Mouse (Mus musculus) thymus, postnatal 14 days (tissue): Measurements from ENCODE around the gene Hsd17b13.

Experiments used
- DNase-seq: peaks from one replicate; pipeline ENCODE4 v3.0.0; 2021

The Hsd17b13 gene

DNA sequence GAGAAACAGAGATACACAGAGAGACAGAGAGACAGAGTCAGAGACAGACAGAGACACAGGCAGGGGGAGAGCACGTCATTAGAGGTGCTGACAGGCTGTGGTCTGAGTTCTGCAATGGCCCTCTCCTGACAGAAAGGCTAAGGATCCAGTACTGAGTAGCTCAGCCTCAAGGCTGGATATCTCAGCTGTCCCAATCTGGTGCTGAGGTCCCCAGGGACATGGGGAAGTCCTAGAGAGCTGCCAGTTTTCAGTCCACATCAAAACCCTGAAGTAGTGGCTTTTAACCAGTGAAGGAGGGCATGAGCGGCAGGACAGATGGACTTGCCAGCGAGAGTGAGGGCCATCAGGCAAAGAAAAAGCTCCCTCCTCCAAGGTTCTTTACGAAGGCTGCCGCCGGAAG is 54.1 kb downstream of the Hsd17b13 start:
- DNase-seq, result no peak

DNA sequence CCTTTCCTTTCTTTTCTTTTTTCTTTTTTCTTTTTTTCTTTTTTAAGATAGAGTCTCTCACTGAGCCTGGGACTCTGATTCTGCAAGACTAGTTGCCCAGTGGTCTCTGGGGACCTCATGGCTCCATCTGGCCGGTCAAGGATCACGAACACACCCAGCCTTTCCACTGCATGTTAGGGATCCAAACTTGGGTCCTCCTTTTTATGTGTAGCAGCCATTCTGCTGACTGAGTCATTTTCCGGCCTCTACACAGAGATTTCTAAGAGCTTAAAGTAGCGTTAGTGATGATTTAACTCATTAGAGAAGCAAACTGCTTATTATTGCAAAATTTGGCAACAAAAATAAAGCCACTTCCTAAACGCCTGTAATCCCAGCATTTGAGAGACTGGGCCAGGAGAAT is 54.8 kb downstream of the Hsd17b13 start:
- no peak for DNase-seq

DNA sequence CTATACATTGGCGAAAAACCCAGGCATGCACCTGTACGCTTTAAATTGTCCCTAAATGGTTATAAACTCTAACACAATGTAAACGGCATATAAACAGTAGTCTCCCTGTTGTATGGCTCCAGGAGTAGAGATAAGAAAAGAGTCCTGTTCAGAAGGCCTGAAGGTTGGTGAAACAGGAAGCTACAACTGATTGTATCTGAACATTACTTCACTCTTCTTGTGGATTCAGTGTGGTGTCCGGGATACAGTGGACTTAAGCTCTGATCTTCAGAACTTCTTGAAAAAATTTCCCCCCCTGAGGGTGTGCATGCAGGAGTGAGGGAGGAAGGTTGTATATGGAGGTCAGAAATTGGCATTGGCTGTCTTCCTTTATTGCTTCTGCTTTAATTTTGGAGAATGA is 57.7 kb downstream of the Hsd17b13 start:
- DNase-seq, result no peak

DNA sequence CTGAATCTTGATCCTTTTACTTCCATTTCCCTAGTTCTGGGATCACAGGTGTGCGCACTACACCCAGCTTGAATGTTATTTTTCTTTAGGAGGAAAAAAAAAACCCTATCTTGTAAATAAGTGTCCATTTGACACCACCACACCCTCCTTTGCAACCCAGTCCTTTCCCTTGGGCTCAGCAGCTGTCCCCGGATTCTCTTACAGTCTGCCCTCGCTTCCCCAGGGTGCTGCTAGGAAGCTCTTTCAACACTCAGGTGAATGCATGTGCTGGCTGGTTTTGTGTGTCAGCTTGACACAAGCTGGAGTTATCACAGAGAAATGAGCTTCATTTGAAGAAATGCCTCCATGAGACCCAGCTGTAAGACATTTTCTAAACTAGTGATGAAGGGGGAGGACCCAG is 59.0 kb downstream of the Hsd17b13 start:
- DNase-seq, result no peak

DNA sequence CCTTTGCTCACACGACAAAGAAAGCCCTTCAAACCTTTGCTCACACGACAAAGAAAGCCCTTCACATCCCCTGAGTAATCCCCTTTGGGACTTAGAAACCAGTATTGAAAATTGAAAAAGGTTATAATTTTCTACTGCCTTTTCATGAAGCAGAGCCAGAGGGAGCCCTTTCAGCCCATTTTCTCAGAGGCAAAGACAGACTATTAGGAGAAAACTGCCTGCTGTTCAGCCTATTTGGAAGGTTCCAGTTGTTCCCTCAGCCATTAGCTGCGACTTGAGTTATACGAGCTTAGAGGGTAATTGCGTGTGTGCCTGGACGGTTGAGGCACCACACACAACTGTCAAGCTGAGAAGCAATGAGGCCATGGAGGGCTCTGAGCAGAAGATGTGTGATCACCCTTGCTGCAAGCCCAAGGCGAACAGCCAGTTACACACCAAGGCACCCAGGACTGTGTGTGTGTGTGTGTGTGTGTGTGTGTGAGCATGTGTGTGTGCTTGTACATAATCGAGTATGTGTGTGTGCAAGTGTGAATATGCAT is 59.8 kb downstream of the Hsd17b13 start:
- no peak for DNase-seq

DNA sequence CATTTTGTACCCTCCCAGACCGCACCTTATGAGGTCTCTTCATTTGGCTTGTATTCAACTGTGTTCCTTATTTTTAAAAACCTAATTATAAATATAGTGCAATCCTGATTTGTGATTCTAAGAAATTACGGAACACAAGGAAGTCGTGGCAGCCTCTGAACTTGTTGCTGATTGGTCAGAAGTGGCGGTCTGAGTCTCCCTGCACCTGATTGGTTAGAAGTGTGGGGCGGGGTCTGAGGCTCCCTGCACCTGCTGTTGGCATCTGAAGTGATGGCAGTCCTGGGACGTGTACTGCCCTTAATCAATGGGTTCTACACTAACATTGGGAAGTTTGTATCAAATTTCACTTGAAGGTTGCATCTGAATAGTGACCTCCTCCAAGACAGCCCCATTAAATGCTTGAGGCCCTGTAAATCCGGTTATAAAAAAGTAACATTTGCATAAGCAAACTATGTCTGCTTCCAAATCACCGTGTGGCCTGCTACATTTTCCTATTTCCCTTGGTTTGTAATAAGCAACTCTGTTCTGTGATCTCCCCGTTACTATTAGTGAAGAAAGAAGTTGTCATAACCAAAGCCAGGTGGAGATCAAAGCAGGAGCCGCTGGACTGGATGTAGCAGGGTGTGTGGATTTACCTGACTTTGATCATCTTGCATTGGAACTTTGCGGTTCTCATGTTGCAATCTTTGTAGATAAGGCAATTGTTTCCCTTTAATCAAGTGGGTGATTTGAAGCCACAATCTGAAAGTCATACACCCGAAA is 60.4 kb downstream of the Hsd17b13 start:
- no peak for DNase-seq

DNA sequence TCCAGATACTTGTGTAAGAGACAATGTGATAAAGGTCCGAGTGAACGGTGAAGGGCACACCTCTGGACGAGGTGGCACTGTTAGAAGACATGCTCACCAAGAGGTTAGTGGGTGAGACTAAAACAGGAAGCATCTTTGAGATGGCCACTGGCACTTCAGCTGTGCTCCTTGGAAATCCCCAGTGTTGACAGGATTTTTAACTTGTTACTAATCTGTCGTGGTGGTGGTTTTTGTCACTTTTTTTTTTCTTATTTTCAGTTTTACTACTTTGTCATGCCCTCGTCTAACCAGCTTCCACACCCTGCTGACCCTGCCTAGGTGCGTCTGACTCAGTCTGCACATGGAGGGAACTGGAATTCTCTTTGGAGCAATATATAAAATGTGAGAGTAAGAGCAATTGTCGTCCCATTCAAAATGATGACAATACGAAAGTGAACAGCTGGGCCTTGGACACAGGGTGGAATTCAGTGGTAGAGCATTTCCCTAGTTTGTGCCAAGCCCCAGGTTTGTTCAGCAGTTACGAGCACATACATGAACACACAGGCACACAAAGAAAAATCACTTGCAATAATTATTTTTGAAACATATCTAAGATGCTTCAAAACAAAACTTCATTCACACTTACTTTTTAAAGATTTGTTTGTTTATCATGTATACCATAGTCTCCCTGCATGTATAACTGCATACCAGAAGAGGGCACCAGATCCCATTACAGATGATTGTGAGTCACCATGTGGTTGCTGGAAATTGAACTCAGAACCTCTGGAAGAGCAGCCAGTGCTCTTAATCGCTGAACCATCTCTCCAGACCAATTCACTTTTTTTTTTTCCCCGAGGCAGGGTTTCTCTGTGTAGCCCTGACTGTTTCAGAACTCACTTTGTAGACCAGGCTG is 62.6 kb downstream of the Hsd17b13 start:
- DNase-seq, result peak; percentile 44

DNA sequence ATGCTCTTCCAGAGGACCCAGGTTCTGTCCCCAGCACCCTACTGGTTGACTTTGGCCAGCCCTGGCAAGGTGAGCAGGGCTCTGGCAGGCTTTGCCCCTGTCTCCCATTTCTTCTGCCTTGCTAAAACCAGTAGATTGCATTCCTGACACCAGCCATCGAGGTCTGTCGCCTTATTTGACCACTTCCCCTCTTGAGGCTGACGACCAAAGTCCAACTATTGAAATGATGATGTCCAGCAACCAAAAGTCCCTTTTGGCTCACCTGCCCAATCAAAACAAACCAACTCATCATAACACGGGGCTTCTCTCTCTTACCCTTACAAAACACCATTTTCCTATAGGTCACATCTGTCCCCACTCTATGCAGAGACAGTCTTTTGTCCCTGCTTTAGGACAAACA is 64.1 kb downstream of the Hsd17b13 start:
- no peak for DNase-seq

DNA sequence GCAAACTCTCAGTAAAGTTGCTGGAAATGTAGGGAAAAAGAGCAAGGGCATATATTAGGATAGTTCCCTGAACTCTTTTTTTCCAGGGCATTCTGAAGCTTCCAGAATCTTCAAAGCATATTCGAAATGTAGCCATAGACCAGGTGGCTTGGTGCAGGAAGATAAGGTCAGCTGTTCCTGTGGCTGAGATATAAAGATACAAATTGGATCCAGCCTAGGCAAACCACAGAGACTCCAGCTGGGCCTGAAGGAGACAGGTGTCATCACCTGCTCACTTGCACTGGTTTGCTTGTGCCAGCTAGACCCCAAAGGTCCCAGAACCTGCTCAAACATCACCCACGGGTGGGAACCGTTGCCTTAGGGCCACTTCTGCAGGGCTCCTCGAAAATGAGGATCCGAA is 65.7 kb downstream of the Hsd17b13 start:
- peak; percentile 26 for DNase-seq

DNA sequence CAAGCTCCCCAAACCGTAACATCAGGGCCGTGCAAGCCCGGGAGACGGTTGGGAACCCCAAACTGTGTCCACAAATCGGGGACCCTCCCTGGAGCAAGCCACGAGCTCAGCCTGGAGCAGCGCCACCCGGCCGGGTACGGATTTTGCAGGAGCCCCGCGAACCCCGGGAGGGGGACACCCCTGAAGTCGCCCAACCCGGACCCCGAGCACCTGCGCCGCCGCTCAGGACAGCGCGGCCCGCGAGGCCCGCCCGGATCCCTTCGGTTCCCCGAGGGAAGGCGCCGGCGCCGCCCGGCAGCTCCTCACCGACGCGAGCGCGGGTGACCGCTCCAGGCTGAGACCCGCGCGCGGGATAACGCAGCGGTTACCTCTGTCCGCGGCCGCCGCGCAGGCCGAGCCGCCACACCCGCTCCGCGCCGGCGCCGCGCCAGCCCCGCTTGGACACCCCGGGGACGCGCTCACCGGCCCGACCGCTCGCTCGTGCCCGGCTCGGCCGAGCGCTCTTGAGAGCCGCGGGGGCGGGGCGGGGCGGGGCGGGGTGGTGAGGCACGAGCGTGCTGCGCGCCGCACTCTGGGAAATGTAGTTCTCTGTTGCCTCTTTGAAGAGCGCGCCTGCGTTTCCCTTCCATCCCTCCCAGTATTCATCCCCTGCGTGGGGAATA is 66.3 kb downstream of the Hsd17b13 start, which contains the start of gene Klhl8:
Klhl8 (minus strand) TSS at position 512 of the 662 bp plus-strand sequence.
- DNase-seq, result peak; percentile 82

DNA sequence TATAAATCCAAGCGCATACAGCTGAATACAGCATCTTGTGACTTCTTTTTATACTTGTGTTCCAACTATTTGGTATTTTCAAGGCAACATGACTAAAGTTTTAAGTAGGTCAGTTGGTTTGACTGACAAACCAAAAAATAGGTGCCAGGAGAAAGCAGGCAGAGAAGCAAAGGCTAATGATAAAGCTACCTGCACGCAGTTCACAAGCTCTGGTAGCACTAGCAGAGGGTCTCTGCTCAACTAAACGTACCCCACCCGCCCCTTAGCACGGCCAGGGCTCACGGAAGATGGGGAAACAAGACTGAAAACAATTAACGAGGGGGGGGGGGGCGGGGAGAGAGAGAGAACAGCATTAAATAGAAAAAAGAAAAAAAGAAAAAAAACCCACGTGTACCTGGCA is 67.1 kb downstream of the Hsd17b13 start:
- DNase-seq, result no peak

DNA sequence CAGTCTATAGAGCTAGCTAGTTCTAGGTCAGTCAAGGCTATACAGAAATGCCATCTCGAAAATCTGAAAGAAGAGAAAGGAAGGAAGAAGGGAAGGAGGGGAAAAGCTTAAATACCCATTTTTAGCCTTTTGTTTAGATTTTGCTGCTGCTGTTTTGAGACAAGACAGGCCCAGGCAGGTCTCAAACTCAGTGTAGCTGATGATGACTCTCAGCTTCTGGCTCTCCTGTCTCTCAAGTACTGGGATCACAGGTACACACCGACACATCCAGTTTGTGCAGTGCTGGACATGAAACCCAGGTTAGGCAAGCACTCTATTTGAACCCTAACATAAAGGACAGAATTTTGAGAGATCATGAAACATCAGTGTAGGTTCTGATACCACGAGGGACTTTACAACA is 67.7 kb downstream of the Hsd17b13 start:
- no peak for DNase-seq

DNA sequence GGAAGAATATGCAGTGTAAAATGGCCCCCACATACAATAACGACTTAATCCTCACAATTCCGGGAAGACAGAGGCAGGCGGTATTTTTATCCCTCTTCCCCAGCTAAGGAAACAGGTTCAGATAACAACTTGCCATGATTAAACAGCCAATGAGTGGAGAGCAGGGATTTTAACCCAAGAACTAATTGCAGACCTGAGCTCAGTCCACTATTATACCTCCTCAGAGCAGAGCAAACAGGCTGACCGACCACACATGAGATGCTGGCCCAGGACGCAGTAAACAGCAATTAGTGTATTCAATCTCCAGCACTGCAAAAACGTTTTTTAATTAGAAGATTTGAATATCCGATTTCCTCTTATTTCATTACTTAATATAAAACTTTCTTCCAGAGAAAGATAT is 68.4 kb downstream of the Hsd17b13 start:
- no peak for DNase-seq

DNA sequence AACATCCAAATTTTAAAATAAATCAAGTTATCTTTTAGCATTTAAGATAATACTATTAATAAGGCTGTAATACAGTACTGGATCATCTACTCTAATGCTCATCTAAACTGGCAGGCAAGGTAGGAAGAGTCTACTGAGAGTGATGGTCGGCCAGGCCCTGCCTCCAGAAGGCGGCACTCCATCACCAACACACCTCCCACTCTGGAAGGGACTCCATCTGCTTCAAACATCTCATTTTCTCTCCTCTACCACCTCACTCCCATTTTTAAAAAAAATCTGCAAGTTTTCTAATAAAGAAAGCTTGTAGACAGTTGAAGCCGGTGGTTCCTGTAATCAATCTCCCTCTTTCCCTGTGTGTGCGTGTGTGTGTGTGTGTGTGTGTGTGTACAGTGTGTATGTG is 69.4 kb downstream of the Hsd17b13 start:
- DNase-seq, result no peak

DNA sequence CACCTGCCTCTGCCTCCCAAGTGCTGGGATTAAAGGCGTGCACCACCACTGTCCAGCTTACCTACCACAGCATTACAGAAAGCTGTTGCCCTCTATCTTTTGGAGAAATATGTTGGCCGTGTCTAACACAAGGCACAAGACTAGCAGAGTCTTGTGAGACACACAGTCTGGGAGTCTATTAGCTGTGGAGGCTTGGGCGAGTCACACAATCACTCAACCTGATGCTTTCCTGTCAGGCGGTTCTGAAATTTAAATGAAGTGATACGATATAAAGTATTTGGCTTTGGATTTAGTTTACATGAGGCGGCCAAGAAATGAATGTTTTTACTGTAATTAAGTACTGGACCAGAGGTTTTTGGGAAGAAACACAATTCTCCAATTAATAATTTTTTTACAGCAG is 71.0 kb downstream of the Hsd17b13 start:
- no peak for DNase-seq
